Mouse (Mus musculus) midbrain, embryonic 12.5 days (tissue): ENCODE data around the gene Ak1. TPM values are rescaled to one million over a fixed set of nuclear protein-coding genes. Genes with fewer than 3 reads are reported as not detected.
A peak's percentile ranks its signal among the peaks of the same experiment; 100 is the strongest.

ENCODE experiments used
- ATAC-seq: fragments of 200-750 bp; cut with Nextera tagmentation; 2 replicates; pipeline ENCODE4 v1.8.0; 2017; ENCODE audit warnings: low read depth, moderate TSS enrichment, moderate library complexity; ENCODE audit not compliant: low FRiP score
- H3K27ac ChIP-seq: fragments of 300-500 bp; sonication (generic); replicated peaks from 2 replicates; pipeline ENCODE4 v1.5.1; 2016; ENCODE audit warnings: mild to moderate bottlenecking
- H3K27me3 ChIP-seq: fragments of 300-500 bp; sonication (generic); 2 replicates; pipeline ENCODE4 v1.6.1; 2016; ENCODE audit warnings: mild to moderate bottlenecking
- H3K36me3 ChIP-seq: fragments of 300-500 bp; sonication (generic); 2 replicates; pipeline ENCODE4 v1.6.1; 2016
- H3K4me1 ChIP-seq: fragments of 300-500 bp; sonication (generic); 2 replicates; pipeline ENCODE4 v1.6.1; 2016
- H3K4me2 ChIP-seq: fragments of 300-500 bp; sonication (generic); replicated peaks from 2 replicates; pipeline ENCODE4 v1.6.1; 2016; ENCODE audit warnings: mild to moderate bottlenecking, moderate library complexity
- H3K4me3 ChIP-seq: fragments of 300-500 bp; sonication (generic); 2 replicates; pipeline ENCODE4 v1.5.1; 2016; ENCODE audit warnings: mild to moderate bottlenecking
- H3K9ac ChIP-seq: fragments of 300-500 bp; sonication (generic); replicated peaks from 2 replicates; pipeline ENCODE4 v1.6.1; 2016; ENCODE audit warnings: mild to moderate bottlenecking, moderate library complexity
- H3K9me3 ChIP-seq: fragments of 300-500 bp; sonication (generic); 2 replicates; pipeline ENCODE4 v1.6.1; 2016; ENCODE audit warnings: mild to moderate bottlenecking
- WGBS: fragments of 180-500 bp; shearing (Covaris S2); methylation state at CpG from one replicate; pipeline ENCODE4 v1.1.7; 2016; 5-methylcytosine and 5-hydroxymethylcytosine counted together
- polyA plus RNA-seq: library from polyadenylated mRNA; unstranded; fragments of >200 nt; fragmentation: Nextera tagmentation; extraction: Ambion mirVana; gene quantifications from 2 replicates; pipeline ENCODE4 v1.2.1, GENCODE M21; 2016

The Ak1 gene
- polyA plus RNA-seq, 1 experiment from 2014 or later = 31.6 TPM

DNA sequence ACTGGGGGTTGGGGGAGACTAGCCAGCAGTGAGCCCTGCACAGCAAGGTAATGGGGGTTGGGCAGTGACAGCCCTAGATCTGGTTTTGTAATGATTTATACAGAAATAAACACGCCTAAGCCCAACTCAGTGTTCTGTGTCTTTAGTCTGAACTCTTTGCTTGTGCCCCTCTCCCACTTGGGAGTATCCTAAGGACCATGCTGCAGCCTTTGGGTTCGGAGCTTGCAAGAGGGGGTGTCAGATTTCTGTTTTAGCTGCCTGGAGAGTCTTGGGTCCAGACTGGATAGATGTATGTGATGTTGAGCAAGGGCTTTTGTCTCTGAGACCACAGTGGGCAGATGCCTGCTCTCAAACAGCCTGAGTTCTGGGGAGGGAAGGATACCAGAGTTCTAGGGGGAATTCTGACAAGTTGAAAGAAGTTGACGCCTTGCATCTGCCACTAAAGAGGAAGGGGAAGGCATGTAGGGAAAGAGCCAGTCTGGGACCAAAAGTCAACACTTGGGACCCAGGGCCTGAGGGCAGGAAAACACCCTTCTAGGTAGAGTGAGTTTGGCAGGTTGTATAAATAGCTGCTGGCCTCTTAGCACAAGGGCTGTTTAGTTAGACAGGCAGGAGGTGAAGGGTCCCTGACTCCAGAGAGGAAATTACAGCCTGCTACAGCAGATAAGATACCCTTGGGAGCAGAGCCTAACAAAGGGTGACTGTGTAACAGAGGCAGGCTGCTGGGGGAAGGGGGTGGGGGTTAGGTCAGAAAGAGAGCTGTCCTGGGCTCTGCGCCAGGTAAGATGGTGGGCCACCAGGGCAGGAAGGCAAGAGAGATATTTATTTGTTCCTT lies 659 bp upstream of the Ak1 start:
- Histone ChIP-seq H3K4me2 (no peak overlapping the region), H3K36me3 (no peaks in the 10 kb centered on the region), H3K9ac (no peak overlapping the region), H3K9me3 (no peaks in the 10 kb centered on the region), H3K4me3 (no peak overlapping the region), H3K27ac (peak overlapping the region; percentile 11; the same call in 1 of the 2 replicates), H3K27me3 (no peaks in the 10 kb centered on the region), H3K4me1 (peaks cover 42% of the 10 kb centered on the region)
- WGBS = 44% methylated on average over 4 of the region's 4 CpGs
- ATAC-seq = no peak

GRCm38 (mm10) chr2:32624111-32624748 lies 2.7 kb downstream of the Ak1 start:
- no peaks in the 10 kb centered on the region for H3K36me3 ChIP-seq
- H3K27ac ChIP-seq = no peak overlapping the region
- no peak overlapping the region for H3K4me2 ChIP-seq

GRCm38 (mm10) chr2:32625212-32625872 lies 3.8 kb downstream of the Ak1 start:
- Histone ChIP-seq H3K9ac (peak overlapping the region; percentile 60), H3K27me3 (no peaks in the 10 kb centered on the region), H3K4me1 (peaks cover 64% of the 10 kb centered on the region), H3K4me2 (peak overlapping the region; percentile 55), H3K9me3 (no peaks in the 10 kb centered on the region), H3K27ac (peak overlapping the region; percentile 71), H3K4me3 (peak overlapping the region; percentile 31), H3K36me3 (no peaks in the 10 kb centered on the region)
- peak; percentile 67; the same call in 1 of the 2 replicates for ATAC-seq
- WGBS = 3% methylated on average over 13 of the region's 13 CpGs

More at GRCm38 (mm10) chr2:32624111-32624748, 2.7 kb downstream of the Ak1 start:
- no peaks in the 10 kb centered on the region for H3K27me3 ChIP-seq
- no peak overlapping the region for H3K4me3 ChIP-seq
- 73% methylated on average over 5 of the region's 5 CpGs for WGBS
- H3K4me1 ChIP-seq = peaks cover 57% of the 10 kb centered on the region
- H3K9ac ChIP-seq = no peak overlapping the region
- ATAC-seq = no peak
- H3K9me3 ChIP-seq = no peaks in the 10 kb centered on the region

- 69% methylated on average over 5 of the region's 5 CpGs for WGBS
- H3K4me3 ChIP-seq = peak overlapping the region; percentile 31; the same call in 1 of the 2 replicates
- no peak for ATAC-seq
- H3K9ac ChIP-seq = peak overlapping the region; percentile 60
- H3K36me3 ChIP-seq = no peaks in the 10 kb centered on the region
- H3K27me3 ChIP-seq = no peaks in the 10 kb centered on the region; the same call in 1 of the 2 replicates
- H3K4me2 ChIP-seq = peak overlapping the region; percentile 55
- H3K9me3 ChIP-seq = no peaks in the 10 kb centered on the region
- H3K27ac ChIP-seq = peak overlapping the region; percentile 71
- peaks cover 57% of the 10 kb centered on the region for H3K4me1 ChIP-seq
These were observed 4.5 kb downstream of the Ak1 start for GRCm38 (mm10) chr2:32625873-32626694.

- ATAC-seq = no peak
- WGBS = 64% methylated on average over 20 of the region's 20 CpGs
- no peaks in the 10 kb centered on the region for H3K9me3 ChIP-seq
- no peaks in the 10 kb centered on the region; the same call in 1 of the 2 replicates for H3K27me3 ChIP-seq
- H3K4me1 ChIP-seq = peaks cover 57% of the 10 kb centered on the region
- no peak overlapping the region for H3K27ac ChIP-seq
- no peaks in the 10 kb centered on the region for H3K36me3 ChIP-seq
- no peak overlapping the region for H3K9ac ChIP-seq
- no peak overlapping the region for H3K4me2 ChIP-seq
- H3K4me3 ChIP-seq = no peak overlapping the region
These were observed 5.9 kb downstream of the Ak1 start for GRCm38 (mm10) chr2:32627266-32628043.

- Histone ChIP-seq H3K4me1 (peaks cover 57% of the 10 kb centered on the region), H3K9me3 (no peaks in the 10 kb centered on the region), H3K27ac (no peak overlapping the region), H3K4me3 (no peak overlapping the region), H3K36me3 (no peaks in the 10 kb centered on the region), H3K4me2 (no peak overlapping the region), H3K9ac (no peak overlapping the region), H3K27me3 (no peaks in the 10 kb centered on the region; the same call in 1 of the 2 replicates)
- ATAC-seq = no peak
- WGBS = 65% methylated on average over 4 of the region's 4 CpGs
These were observed 6.5 kb downstream of the Ak1 start for GRCm38 (mm10) chr2:32628044-32628550.

GRCm38 (mm10) chr2:32628729-32629128 lies 7.2 kb downstream of the Ak1 start:
- H3K4me1 ChIP-seq = peaks cover 57% of the 10 kb centered on the region
- H3K27me3 ChIP-seq = no peaks in the 10 kb centered on the region; the same call in 1 of the 2 replicates
- peak overlapping the region; percentile 56; the same call in 1 of the 2 replicates for H3K27ac ChIP-seq
- H3K4me2 ChIP-seq = 0 out of 2 replicates have a peak overlapping the region, but pooled peaks have one; percentile 41
- H3K9ac ChIP-seq = peak overlapping the region; percentile 41; the same call in 1 of the 2 replicates
- H3K36me3 ChIP-seq = 0 out of 2 replicates have a peak, but pooled peaks cover 4% of the 10 kb centered on the region
- WGBS = 37% methylated on average over 5 of the region's 5 CpGs
- no peak overlapping the region for H3K4me3 ChIP-seq
- no peaks in the 10 kb centered on the region for H3K9me3 ChIP-seq
- ATAC-seq = no peak

DNA sequence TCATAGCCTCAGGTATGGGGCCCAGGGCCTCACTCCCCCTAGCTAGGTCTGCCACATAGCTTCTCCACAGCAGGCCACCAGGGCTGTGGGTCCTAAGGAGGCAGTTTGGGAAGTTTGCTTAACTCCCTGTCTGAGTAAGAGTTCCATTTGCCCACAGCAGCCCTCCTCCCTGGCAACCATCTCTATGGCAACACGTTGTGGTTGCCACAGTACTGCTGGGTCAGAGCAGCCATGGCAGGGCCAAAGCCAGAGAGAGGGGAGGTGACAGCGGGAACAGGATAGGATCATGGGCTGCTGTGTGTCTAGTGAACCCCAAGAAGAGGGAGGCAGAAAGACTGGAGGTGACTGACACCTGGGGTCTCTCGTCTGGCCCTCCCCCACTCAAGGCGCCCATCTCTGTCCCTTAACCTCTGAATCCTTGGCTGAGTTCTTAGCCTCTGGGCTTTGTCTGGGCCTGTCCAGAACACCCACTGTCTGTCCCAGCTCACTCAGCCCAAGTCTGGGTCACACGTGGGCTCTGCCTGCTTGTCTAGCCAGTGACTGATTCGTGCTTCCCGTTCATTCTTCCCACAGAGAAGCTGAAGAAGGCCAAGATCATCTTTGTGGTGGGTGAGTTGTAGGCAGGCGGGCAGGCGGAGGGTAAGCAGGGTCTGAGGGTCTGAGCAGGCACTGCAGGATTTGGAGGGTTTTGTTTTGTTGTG lies 7.9 kb downstream of the Ak1 start:
- peaks cover 54% of the 10 kb centered on the region for H3K4me1 ChIP-seq
- H3K4me3 ChIP-seq = peak overlapping the region; percentile 15; the same call in 1 of the 2 replicates
- 23% methylated on average over 9 of the region's 9 CpGs for WGBS

GRCm38 (mm10) chr2:32630036-32630435 lies 8.5 kb downstream of the Ak1 start:
- 64% methylated on average over 8 of the region's 9 CpGs for WGBS
- Histone ChIP-seq H3K9ac (peak overlapping the region; percentile 41; the same call in 1 of the 2 replicates), H3K27me3 (no peaks in the 10 kb centered on the region; the same call in 1 of the 2 replicates), H3K36me3 (0 out of 2 replicates have a peak, but pooled peaks cover 4% of the 10 kb centered on the region), H3K9me3 (no peaks in the 10 kb centered on the region), H3K4me2 (peak overlapping the region; percentile 41), H3K4me1 (peaks cover 48% of the 10 kb centered on the region), H3K4me3 (no peak overlapping the region), H3K27ac (no peak overlapping the region)
- no peak for ATAC-seq

More for the DNA sequence above, 7.9 kb downstream of the Ak1 start:
- no peaks in the 10 kb centered on the region; the same call in 1 of the 2 replicates for H3K27me3 ChIP-seq
- H3K27ac ChIP-seq = peak overlapping the region; percentile 56; the same call in 1 of the 2 replicates
- H3K4me2 ChIP-seq = peak overlapping the region; percentile 41
- peak overlapping the region; percentile 41; the same call in 1 of the 2 replicates for H3K9ac ChIP-seq
- 0 out of 2 replicates have a peak, but pooled peaks cover 4% of the 10 kb centered on the region for H3K36me3 ChIP-seq
- ATAC-seq = peak; percentile 62
- no peaks in the 10 kb centered on the region for H3K9me3 ChIP-seq

- no peak for ATAC-seq
- Histone ChIP-seq H3K4me2 (no peak overlapping the region), H3K9me3 (no peaks in the 10 kb centered on the region), H3K27ac (no peak overlapping the region), H3K4me1 (peaks cover 38% of the 10 kb centered on the region), H3K9ac (no peak overlapping the region), H3K4me3 (no peak overlapping the region), H3K27me3 (no peaks in the 10 kb centered on the region; the same call in 1 of the 2 replicates), H3K36me3 (0 out of 2 replicates have a peak, but pooled peaks cover 4% of the 10 kb centered on the region)
- WGBS = 88% methylated on average over 10 of the region's 10 CpGs
These were observed 9.5 kb downstream of the Ak1 start for GRCm38 (mm10) chr2:32631046-32631445.
